Mouse (Mus musculus) monocyte, adult 59 days (primary cell): Measurements from ENCODE around the gene Gpr12. TPM values are rescaled to one million over a fixed set of nuclear protein-coding genes. Genes with fewer than 3 reads are reported as not detected.

Experiments used
- total RNA-seq, 2 experiments: library from RNA; stranded (reverse); gene quantifications; one replicate each; pipeline ENCODE4 v1.2.4; 2023

Gpr12 gene
- total RNA-seq: not detected

DNA sequence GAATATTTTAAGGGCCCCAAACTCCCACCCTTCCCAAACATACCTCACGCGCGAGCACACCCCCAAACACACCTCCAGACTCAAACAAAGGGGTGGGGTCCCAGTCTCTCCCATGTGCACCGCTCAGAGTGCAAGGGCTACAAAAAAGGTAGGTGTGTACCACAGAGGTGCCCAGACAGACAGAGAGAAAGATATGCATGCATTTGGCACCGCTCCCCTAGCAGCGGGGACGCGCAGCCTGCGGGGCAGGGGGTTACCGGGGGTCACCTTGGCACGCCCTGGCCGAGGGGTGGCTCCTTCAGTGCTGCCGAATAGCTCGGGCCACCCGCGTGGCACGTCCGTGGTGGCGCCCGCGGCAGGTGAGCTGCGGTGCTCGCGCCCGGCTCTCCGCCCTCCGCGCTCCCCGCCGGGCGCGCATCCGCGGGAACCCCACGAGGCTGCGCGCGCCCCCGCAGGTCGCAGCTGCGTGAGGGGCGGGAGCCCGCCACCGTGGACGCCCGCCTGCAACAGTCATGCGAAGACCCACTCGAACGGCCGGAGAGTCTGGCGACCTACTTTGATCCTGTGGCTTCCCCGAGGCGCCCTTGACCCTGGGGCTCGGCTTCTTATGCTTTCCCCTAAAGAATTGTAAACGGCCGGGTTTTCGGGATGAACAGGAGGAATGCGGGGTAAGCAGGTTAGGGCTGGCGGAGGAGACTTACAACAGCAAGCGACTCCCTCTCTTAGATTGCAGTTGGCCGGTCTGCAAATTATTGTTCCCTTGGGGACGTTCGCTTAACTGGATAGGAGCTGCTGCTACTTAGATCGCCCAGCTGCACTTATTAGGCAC is at the start of gene Gpr12:
Gene Gpr12 (minus strand): TSS at position 762 of the 829 bp plus-strand sequence.

DNA sequence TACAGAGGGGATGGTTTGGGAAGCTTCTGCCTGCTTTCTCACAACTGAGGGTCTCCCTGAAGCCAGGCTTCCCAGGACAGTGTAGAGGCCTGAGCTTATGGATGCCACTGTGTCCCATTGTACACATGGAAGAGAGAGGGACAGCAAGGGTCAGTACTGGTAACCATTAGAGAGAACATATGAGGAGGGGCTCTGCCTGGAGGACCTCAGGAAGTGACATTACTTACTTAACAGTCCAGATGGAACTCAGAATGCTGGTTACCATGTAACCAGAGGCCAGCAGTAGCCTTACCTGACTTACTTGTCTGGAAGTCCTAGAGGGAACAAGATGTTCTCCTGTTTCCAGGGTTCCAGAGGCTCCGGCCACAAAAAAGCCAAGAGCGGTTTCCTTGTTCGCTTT is 29.2 kb downstream of the Gpr12 start, which contains the start of gene Gm3415:
Gene Gm3415 (plus strand): TSS at position 301 of the 400 bp plus-strand sequence.

GRCm38 (mm10) chr5:146537347-146537746 is 47.7 kb downstream of the Gpr12 start, which contains the start of gene Gm3409:
Gene Gm3409, plus strand, starts transcription at chr5:146537647.

Other genes with a start within 250 kb of the Gpr12 start
- not detected for gene Wasf3, start 200.3 kb downstream of the Gpr12 start, total RNA-seq
- gene Gm6408, start 103.3 kb downstream of the Gpr12 start, total RNA-seq: not detected
- not detected for gene Gm6370, start 93.9 kb downstream of the Gpr12 start, total RNA-seq
- gene 4930449I24Rik, start 82.8 kb downstream of the Gpr12 start, total RNA-seq: not detected
- gene Gm3402, start 71.1 kb downstream of the Gpr12 start, total RNA-seq: not detected
- not detected for gene Gm3404, start 59.4 kb downstream of the Gpr12 start, total RNA-seq
- gene Gm3409, start 47.6 kb downstream of the Gpr12 start, total RNA-seq: not detected
- gene Gm3415, start 29.1 kb downstream of the Gpr12 start, total RNA-seq: not detected
- gene Usp12, start 209.8 kb upstream of the Gpr12 start, total RNA-seq: 100 to 1,000 TPM; 135 to 158 TPM
- gene Rpl21, start 247.7 kb upstream of the Gpr12 start, total RNA-seq: 100 to 1,000 TPM; 386 to 584 TPM